Mouse (Mus musculus) monocyte, adult 2 months (primary cell): ENCODE measurements around the gene Pdyn.
A peak's percentile ranks its signal among the peaks of the same experiment; 100 is the strongest.

Source experiments
- DNase-seq, 2 experiments: peaks; one replicate each; pipeline ENCODE4 v3.0.0; 2022; ENCODE audit warnings: low spot score in 2 of 2, low read depth in 1 of 2

Pdyn gene

GRCm38 (mm10) chr2:129699484-129700158 is at the start of gene Pdyn:
Gene Pdyn (minus strand): TSS chr2:129699844.
- no peak for DNase-seq

- DNase-seq: no peak
Observed at GRCm38 (mm10) chr2:129742016-129742415, 42.4 kb upstream of the Pdyn start.

- DNase-seq: no peak
Observed at GRCm38 (mm10) chr2:129740515-129740914, 40.9 kb upstream of the Pdyn start.

- DNase-seq: no peak
Observed at GRCm38 (mm10) chr2:129734031-129734430, 34.4 kb upstream of the Pdyn start.

- no peak for DNase-seq
Observed at GRCm38 (mm10) chr2:129729681-129730080, 30.0 kb upstream of the Pdyn start.

- peak in 1 of 2 experiments; percentile 12 for DNase-seq
Observed at GRCm38 (mm10) chr2:129715671-129716070, 16.0 kb upstream of the Pdyn start.

DNA sequence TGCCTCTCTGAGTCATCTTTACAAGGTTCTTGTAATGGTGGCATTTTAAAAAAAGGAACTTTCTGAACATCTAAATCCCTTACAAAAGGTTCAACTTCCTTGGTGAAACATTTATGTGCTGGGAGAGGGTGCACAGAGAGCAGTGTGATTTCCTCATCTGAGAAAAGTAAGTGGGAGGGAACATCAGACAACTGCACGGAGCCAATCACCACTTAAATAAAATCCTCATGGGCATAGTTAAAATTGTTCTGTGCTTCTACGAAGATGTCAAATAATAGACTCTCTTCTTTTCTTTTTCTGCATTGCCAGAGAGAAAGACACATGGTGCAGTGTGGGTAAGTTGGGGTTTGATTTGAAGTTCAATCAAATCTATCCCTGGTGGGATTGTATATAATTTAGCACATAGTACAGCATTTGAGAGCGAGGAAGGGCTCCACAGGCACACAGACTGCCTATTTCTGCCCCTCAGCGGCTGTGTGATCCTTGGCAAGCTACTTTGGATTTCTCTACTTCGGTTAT is 13.4 kb upstream of the Pdyn start:
- DNase-seq: no peak

GRCm38 (mm10) chr2:129696059-129696458 is 3.6 kb downstream of the Pdyn start:
- DNase-seq: peak in 1 of 2 experiments; percentile 16

DNA sequence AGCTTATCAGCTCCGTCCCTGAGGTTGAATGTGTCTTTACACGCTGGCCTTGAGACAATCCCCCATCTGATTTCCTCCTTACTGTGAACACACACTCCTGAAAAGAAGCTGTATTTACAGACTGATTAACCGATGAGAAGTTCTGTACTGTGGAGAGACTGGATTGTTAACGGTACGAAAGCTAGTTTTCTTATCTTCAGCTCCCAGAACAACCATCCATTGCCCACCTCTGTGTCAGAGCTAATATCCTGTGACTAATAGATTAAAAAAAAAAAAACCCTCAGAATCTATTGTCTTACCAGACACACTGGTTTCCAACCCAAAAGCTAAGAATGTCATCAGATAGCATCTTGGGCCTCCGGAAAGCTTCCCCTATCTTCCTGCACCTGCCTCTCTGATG is 5.3 kb downstream of the Pdyn start:
- DNase-seq: no peak

- DNase-seq: no peak
Observed at GRCm38 (mm10) chr2:129692694-129693093, 7.0 kb downstream of the Pdyn start.

- DNase-seq: no peak
Observed at GRCm38 (mm10) chr2:129689694-129690093, 9.9 kb downstream of the Pdyn start.

- no peak for DNase-seq
Observed at GRCm38 (mm10) chr2:129688036-129688625, 11.5 kb downstream of the Pdyn start.

- DNase-seq: no peak
Observed at GRCm38 (mm10) chr2:129686908-129687307, 12.7 kb downstream of the Pdyn start.

GRCm38 (mm10) chr2:129684014-129684413 is 15.6 kb downstream of the Pdyn start:
- no peak for DNase-seq

DNA sequence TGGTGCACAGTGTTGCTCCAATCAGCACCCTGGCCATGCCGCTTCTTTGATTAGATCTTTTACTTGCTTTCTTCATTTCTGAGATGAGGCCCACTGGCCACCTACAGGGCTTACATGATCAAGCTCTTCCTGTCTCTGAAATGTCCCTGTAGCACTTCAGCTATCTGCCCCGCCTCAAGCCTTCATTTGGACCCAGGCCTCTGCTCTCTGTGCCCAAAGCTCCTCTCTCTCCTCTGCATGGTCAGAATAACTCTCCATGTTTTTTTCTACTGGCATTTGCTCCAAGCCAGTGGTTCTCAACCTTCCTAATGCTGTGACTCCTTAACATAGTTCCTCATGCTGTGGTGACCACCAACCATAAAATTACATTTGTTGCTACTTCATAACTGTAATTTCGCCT is 19.4 kb downstream of the Pdyn start:
- DNase-seq: no peak

- no peak for DNase-seq
Observed at GRCm38 (mm10) chr2:129679066-129679465, 20.6 kb downstream of the Pdyn start.

- DNase-seq: no peak
Observed at GRCm38 (mm10) chr2:129677664-129678063, 22.0 kb downstream of the Pdyn start.

- peak in 1 of 2 experiments; percentile 63 for DNase-seq
Observed at GRCm38 (mm10) chr2:129674935-129675634, 24.6 kb downstream of the Pdyn start.

DNA sequence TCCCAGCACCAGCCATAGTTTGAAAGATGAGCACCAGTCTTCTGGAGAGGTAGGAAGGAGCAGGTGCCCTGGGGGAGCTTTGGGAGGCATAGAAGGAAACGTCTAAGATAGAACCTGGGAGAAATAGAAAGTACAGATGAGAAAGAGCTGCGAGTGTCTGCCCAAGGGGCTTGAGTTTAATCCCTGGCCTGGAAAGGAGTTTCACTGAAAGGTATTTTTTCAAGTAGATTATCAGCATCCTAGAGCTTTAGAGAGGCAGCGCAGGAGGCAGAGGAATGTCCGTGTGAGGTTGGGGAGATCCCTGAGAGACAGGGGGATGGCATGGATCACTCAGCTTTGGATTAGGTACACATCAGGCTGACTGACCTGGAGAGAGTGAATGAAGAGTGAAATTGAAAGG is 27.7 kb downstream of the Pdyn start:
- no peak for DNase-seq

- no peak for DNase-seq
Observed at GRCm38 (mm10) chr2:129662484-129662883, 37.2 kb downstream of the Pdyn start.

DNA sequence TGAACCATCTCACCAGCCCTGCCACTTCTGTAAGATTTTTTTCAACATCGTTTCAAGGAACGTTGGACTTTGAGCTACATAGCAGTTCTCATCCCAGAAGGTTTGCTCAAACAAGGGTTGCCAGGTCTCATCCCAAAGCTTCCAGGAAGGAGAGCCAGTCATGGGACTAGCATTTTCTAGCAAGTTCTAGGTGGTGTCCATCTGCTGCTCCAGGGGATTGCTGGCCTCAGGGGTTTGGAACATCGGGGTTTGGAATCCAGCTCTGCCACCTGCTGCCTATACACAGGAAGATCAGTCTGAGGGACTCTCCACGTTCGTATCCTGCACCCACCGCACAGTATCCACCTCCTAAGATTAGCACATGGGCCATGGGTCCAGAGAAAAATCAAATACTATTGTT is 39.6 kb downstream of the Pdyn start:
- no peak for DNase-seq

DNA sequence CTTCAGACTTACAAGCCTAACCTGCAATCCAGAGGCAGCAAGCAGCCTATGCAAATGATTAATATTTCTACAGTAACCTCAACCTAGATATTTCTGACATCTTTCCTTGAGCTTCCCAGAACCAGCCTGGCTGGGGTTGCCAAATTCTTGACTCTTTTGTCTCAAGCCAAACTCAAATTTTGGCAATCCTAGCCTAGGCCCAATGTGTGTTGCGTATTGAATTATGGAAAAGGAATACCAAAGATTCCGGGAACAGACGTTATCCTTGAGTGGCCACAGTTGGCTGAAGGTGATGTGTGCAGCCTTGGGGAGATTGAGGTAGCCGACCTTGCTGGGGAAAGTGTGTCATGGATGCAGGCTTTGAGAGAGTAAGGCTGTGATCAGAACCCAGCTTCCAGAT is 40.8 kb downstream of the Pdyn start:
- DNase-seq: no peak
